Mouse (Mus musculus) common myeloid progenitor, adult 5-6 weeks (primary cell): ENCODE measurements around the gene Vwc2l. TPM values are rescaled to one million over a fixed set of nuclear protein-coding genes. Genes with fewer than 3 reads are reported as not detected.

Source experiments
- ATAC-seq: replicated peaks from 2 replicates; pipeline ENCODE4 v1.8.0; 2016; ENCODE audit warnings: low read depth, mild to moderate bottlenecking, moderate TSS enrichment, inconsistent platforms; ENCODE audit not compliant: poor library complexity, severe bottlenecking
- total RNA-seq: library from RNA; stranded (forward); fragments of 200-1000, 187-1606 nt; gene quantifications from 2 replicates; pipeline ENCODE4 v1.2.3, GENCODE M21; 2017

The Vwc2l gene
- not detected in 2 replicates for total RNA-seq

DNA sequence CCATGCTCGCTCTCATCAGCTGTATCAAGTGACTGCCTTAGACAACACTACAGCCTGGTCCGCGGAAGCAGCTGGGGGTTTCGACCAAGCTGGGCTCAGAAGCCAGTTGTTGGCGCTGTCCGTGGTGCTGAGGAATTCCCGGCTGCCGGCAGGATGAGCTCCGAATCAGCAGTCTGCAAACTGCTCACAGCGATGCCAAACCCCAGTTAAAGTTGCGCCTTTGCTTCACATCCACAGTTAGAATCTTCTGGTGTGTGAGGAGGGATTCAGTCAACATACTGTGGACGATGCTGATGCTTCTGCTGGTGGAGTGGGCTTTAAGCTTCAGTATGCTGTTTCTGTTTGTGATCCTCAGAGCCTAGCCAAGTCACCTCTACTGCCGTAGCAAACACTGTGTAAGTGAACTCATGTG, at the start of gene Vwc2l:
Gene Vwc2l, plus strand, starts transcription at position 61 of the 412 bp plus-strand sequence.
- ATAC-seq: peak; percentile 72; the same call in 1 of the 2 replicates

DNA sequence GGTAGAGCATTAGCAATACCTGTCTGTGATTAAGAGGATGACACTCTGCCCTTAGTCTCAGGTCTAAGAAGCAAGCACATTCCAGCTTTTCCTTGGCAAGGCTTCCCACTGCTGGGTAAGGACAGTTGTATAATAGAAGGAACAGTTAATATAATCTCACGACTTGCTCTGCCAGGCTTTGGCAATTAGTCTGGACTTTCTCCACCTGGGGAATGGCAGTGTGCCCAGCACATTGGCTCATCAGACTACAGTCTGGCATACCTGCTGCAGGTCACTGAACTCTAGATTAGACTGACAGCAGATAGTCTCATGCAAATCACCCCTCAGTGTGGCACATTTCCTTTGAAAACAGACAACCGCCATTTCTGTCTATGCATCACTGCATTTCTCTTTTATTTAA, 33.0 kb upstream of the Vwc2l start:
- no peak for ATAC-seq

DNA sequence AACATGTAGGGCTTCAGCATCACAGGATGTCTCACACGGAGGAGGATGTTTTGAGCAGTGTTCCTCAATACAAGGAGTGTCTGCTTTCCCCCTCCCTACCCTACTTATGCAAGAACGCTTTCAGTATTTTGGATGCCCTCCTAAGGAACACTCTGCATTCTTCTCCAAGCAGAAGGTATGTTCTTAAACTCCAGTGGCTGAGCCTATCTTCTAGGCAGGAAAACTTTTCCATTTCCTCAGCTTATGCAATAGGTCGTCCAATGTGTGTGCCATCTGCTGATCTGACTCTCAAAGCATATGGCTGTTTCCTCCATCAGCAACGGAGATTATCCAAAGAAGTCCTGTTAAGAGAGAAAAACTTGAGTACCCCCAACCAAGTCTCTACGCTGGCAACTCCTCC, 25.2 kb upstream of the Vwc2l start:
- no peak for ATAC-seq

DNA sequence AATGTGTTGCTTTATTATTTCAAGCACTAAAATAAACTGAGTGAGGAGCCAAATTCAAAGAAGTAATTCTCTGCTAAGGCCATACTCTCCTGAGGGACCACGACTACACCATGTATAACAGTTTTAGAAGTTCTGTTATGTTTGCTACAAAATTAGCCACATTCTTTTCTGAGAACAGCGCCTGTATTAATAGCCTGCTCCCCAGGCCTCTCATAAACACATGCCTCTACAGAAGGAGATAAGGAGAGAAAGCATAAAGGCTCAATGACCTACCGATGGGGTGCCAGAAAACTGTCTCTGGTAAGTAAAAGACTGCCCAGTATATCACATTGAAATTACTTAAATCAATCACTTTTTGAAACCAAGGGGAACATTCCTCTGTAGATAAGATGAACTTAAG, 21.6 kb upstream of the Vwc2l start:
- ATAC-seq: no peak

DNA sequence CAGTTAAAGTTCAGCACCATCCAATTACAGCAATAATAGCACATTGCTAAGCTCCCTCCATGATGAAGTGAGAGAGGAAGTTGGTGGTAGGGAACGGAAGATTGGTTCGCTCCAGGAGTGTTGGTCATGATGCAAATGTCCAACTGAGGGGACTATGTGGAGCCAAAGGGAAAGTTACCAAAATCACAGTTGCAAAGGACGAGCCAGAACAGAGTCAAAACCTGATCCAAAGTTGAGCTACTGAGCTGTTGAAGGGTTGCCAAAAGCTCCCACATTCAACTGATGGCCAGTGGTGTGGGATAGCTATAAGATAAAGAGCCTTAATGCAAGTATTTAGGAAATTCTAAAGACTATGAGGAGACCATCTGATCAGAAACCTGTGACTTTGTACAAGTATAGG, 19.7 kb upstream of the Vwc2l start:
- ATAC-seq: no peak

DNA sequence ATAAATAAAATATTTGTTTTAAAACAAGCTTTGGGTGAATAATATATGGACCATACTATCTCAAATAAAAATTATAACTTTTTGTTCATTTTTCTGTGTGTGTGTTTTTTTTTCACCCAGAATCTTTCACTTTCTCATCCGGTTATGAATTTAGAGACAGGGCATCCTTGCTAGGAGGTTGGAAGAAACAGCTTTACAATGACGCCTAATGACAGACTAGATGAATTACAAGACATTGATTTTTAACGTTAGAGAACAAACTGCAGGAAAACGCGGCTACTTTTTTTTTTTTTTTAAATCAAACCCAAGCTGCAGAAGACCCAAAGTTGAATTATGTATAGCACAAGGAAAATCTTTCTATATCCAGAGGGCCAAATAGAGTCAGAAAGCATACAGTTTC, 470 bp upstream of the Vwc2l start:
- no peak for ATAC-seq

DNA sequence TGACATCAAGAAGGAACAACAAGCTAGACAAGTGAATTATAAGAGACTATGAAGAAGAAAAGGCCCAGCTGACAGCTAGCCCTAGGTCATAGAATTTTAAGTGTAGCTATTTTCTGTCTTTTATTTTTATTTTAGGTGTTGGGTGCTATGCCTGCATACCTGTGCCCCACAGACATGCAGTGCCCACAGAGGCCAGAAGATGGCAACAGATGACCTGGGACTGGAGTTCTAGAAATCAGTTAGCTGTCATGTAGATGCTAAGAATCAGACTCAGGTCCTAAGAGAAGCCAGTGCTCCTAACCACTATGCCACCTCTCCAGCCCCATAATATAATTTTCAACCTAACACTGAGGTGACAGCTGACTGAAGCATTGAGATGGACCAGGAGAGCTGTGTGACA, 61.6 kb downstream of the Vwc2l start:
- ATAC-seq: no peak

DNA sequence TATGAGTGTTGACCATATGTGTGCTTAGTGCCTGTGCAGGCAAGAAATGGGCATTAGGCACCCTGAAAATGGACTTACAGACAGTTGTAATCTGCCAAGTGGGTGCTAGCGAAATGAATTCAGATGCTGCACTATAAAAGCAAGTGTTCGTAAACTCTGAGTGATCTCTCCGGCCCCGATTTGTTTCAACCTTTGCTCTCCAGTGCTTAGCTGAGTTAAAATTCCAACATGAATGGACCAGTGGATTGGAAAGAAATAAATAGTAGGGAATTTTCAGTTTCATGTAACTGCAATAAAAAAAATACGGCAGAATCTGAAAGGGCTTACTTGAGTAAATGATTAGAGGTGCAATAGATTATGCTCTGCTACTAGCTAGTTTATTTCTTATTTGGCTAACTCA, 66.1 kb downstream of the Vwc2l start:
- no peak for ATAC-seq

DNA sequence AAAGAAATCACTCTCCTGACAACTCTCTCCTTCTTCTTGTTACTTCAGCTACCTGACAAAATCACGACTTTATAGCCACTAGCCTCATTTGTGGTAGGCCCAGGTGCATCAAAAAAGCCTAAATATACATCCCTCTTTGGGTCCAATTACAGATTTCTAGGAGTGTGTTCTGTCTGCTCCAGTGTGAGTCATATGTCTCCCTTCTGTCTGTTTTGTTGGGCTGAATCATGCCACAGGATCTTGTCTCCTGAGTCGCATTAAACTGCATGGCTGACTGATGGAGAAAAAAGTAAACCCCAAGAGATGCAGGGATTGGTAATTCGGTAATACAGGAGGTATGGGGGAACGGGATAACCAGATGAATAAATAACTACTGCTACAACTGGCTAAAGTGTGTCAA, 69.6 kb downstream of the Vwc2l start:
- ATAC-seq: no peak

DNA sequence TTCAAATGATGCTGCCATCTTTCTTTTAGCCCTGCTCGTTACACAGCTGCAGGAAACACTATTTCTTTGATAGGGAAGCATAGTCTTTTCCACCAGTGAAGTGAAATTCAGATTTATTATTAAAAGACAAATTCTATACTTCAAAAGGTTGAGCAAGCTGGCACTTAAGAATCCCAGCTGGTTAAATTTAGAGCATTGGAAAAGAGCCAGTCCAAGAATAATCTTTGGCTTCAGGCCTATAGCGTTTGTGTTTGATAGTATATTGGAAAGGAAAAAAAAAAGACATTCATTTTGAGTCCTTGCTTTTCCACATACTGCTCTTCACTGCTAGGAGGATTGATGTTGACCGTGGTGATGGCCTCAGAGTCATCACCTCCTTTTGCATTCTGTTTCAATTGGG, 77.9 kb downstream of the Vwc2l start:
- no peak for ATAC-seq

DNA sequence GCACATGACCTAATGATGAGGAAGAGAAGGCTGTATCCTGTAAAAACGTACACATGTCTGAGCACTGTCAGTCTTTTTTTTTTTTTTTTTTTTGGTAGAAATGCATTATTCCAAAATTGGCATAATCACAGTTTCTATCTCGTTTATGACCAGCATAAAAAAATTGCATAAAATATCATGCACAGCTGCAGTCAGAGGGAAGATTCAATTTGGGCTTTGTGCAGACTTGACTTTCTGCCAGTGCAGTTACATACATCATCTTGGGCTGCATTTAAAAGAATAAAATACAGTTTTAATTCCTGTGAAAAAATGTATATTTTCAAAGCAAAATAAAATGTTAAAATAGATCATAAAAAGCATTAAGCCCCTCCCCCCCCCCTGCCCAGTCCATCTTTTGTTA, 97.6 kb downstream of the Vwc2l start:
- no peak for ATAC-seq

DNA sequence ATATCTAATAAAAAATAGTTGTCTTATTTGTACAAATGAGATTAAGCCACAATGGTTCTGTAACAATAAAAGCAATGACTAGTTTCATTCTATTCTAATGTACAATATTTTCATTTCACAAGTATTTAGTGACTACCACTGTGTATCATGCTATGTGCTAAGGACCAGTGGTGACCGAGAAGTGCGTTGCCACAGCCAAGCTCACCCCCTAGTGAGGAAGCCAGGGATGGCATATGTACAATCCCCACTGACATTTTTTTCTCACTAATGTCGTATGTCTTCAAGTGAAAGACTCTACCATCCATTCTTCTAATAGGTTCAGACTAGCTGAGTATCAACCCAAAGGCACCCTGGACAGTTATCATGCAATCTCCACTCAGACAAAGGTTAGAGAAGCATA, 107.7 kb downstream of the Vwc2l start:
- ATAC-seq: no peak

DNA sequence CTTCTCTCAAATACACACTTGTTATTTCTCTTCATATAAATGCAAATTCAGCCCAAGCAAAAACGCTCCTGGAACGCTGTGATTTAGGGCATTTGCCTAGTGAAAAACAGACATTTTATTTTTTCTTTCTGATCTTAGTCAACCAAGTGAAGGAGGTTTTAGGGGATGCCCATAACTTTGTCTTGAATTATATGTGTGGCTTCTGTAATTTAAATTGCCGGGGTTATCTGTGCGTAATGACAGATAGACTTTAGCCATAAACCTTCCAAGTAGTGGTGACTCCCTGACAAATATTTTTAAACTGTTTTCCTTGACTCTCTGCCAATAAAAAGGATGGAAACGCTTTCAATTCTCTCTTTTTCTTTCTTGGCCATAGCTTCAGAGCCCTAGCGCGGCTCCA, 116.7 kb downstream of the Vwc2l start:
- no peak for ATAC-seq

DNA sequence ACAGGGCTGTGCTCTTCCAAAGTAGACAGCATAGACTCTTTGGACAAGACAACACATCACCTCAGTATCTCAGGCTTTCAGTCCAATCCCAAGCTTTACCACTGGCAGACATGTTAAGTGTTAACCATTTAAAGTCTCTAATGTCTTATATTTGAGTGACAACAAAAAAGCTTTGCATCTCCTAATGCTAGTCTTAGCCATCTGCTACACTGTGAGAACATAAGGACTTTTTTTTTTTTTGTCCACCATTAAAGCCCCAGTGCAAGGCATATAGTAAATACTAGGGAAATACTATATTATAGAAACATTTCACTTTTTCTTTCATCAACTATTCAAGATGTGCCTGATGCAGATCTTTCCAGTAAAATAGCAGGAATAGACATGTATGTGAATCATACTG, 119.8 kb downstream of the Vwc2l start:
- no peak for ATAC-seq

DNA sequence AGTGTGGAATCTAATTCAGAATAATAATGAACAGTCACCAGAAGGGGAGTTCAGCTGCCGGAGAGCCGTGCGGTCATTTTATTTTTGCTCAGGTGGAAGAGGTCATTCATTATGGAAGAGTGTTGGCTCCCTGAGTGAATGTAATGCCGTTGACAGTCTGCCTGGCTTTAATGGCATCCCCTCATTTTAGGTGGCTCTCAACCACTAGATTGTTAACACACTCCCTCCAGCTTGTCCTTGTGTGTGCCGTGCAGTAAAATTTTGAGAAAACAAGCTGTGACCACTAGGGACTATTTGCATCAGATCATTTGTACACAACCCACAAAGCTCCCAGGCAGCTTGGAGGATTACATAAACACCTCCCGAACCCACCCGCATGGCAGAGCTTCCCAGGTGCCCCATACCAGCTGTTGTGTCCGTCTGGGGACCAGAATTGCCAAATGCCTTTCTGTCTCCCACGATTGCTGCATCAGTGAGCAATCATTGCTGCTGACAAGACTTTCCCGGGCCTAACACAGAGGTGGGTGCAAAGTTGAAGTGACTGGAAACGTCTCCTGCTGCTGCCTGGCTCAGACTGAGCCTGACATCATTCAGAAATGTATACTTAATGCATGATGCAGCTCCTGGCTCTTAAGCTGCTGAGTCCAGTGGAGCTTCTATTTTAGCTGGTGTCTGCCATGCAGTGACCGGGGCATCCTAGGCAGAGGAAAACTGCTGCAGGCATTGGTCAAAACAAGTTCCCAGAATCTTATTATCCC, 126.3 kb downstream of the Vwc2l start:
- ATAC-seq: no peak

DNA sequence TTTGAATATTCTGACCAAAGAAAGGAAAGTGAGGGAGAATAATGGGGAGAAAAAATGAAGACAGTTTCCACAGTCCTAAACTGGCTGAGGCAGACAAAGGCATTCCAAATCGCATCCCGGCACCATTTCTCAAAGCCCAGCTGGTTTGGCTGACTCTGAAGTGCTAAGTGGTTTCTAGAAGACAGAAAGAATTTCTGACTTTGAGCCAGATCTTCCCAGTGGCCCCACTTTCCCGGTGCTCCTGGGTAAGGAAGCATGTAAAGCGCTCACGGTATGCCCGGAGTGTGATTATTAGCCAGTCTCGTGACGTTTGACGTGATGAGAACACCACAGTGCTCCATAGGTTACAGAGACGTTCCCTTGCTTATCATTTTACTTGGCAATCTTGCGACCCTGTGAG, 127.9 kb downstream of the Vwc2l start:
- no peak for ATAC-seq

DNA sequence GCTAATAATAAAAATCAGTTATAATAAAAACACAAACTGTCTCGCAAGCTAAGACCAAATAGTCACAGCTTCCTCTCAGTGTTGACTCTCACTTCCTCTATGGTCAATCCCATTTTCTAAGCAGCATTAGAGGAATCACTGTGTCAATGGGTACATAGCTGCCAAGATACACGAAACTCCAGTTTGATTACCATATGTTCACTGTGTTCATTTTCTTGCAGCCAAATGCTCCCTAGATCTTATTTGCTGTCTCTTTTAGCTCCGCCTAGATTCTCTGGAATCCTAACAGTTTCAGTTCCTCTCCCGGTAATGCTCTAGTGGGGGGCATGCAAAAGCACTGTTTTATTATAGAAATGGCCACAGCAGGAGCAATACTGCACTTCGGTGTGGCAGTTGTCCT, 130.4 kb downstream of the Vwc2l start:
- ATAC-seq: peak; percentile 66

DNA sequence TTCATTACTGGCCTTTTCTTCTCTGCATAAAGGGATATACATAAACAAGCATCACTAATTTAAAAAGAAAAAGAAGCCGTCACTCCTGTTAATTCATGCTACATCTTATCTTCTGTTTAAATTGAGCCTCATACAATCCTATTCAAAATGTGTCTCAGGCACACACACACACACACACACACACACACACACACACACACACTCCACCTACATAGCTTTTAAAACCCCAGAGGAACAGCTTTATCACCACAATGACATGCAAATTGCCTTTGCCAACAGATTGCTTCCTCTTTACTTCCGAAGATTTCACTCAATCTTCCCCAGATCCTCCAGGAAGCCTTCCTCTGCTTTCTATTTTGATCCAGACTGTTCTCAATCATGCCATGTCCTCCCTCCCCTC, 136.2 kb downstream of the Vwc2l start:
- no peak for ATAC-seq

DNA sequence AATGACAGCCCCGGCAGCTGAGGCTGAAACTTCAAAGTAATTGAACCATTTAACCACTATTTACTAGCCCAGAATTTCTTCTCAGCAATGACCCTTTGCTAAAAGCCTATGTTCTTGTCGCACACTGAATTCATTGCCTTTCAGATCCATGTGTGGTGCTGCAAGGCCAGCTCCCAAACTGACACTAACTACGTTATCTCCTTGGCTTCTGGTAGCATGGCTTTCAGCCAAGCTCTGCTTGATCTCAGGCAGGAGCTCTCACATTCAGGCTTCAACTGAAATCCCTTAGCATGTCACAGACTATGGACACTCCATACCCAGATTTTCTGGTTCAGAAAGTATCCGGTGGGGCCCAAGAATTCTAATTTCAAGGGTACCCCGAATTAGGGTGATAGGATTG, 140.6 kb downstream of the Vwc2l start:
- ATAC-seq: no peak

DNA sequence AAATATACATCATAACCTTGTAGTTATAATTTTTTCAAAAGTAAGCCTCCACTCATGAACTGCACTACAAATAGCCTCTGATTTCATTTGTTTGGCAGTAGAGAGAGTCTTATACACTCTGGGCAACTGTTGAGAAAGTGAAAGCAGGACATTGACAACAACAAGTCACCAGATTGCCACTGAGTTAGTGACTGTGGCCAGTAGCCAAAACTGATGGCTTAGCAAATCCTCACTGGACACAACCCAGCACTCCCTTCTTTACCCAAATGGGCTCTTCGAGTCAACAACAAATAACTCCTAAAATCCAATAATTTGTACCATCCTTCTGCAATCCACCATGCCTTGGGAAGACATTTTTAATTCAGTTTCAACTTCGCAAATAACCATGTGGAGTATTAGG, 155.0 kb downstream of the Vwc2l start:
- ATAC-seq: no peak

DNA sequence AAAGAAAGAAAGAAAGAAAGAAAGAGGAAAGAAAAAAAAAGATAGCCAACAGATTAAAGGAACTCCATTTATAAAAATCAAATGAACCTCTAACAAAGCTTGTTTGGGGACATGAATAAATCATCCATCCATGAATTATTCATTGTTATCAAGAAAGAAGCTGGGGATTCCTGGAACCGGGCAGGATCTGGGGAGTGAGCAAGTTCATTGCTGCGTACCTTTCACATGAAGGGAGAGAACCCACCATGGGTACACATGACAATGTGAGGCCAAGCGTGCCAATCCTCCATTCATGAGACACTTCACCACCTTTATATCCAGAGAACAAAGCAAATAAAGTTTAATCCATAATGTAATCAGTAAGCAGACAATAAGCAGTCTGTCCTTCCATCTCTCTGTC, 155.8 kb downstream of the Vwc2l start:
- no peak for ATAC-seq

DNA sequence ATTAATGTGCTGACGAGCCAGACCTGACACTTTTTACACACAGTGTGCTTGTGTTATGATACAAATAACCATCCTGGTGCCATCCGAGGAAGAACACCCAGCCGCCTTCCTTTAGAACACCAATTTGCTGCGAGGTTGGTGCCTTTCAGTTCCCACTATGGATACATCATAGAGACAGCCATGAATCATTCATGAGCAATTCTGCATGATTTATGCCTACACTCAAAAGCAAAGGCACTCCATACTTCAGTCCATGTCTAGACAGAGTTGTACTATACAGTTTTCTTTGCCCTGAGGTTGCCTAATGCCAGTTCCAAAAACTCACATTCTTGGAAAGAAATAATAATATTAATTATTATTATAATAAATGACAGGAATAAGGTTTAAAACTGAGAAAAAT, 158.6 kb downstream of the Vwc2l start:
- no peak for ATAC-seq
